In genomic region chr5:34502821-34503220, GRCm38 (mm10) we compare ENCODE assay signal across 21 mouse cellular contexts.
"Had no signal": no experiment of that assay in that cellular context is flagged by ENCODE, and none has a peak within 500 bp of the region (broad histone marks: within the 10 kb centered on the region; RNA-seq: fewer than 3 reads in every experiment).

No protein-coding gene starts in this region.

- H3K9ac ChIP-seq: liver, embryonic 14.5 days; lung, embryonic 15.5 days; midbrain, embryonic 12.5 days; midbrain, embryonic 15.5 days; neural tube, embryonic 12.5 days; neural tube, embryonic 15.5 days; stomach, embryonic 15.5 days had no signal

- H3K9me3 ChIP-seq: lung, embryonic 15.5 days; midbrain, embryonic 12.5 days; midbrain, embryonic 15.5 days; neural tube, embryonic 12.5 days; neural tube, embryonic 15.5 days; stomach, embryonic 15.5 days had no signal

- ATAC-seq: intestine, embryonic 16.5 days; midbrain, embryonic 15.5 days had no signal

- H3K4me1 ChIP-seq: lung, embryonic 15.5 days; midbrain, embryonic 12.5 days; midbrain, embryonic 15.5 days; neural tube, embryonic 12.5 days; neural tube, embryonic 15.5 days; stomach, embryonic 15.5 days had no signal

- H3K4me2 ChIP-seq: lung, embryonic 15.5 days; midbrain, embryonic 12.5 days; midbrain, embryonic 15.5 days; neural tube, embryonic 12.5 days; neural tube, embryonic 15.5 days; stomach, embryonic 15.5 days had no signal

- DNase-seq: kidney, adult 18-20 months; kidney, adult 9 months; kidney, postnatal 14 days; kidney, postnatal 4 days; lung, adult 18-20 months; lung, postnatal 10 days; lung, postnatal 36 days; right cerebral cortex, adult 18-20 months; right cerebral cortex, postnatal 14 days; right cerebral cortex, postnatal 4 days; thymus, adult 18-20 months; thymus, postnatal 36 days had no signal

- H3K36me3 ChIP-seq: lung, embryonic 15.5 days; midbrain, embryonic 12.5 days; midbrain, embryonic 15.5 days; neural tube, embryonic 12.5 days; neural tube, embryonic 15.5 days had no signal

- H3K4me3 ChIP-seq: left cerebral cortex, adult 2 months; lung, embryonic 15.5 days; midbrain, embryonic 12.5 days; midbrain, embryonic 15.5 days; neural tube, embryonic 12.5 days; neural tube, embryonic 15.5 days; stomach, embryonic 15.5 days had no signal

- H3K27me3 ChIP-seq: lung, embryonic 15.5 days; midbrain, embryonic 12.5 days; midbrain, embryonic 15.5 days; neural tube, embryonic 12.5 days; neural tube, embryonic 15.5 days; stomach, embryonic 15.5 days had no signal

- H3K27ac ChIP-seq: left cerebral cortex, adult 2 months; liver, embryonic 14.5 days; lung, embryonic 15.5 days; midbrain, embryonic 12.5 days; midbrain, embryonic 15.5 days; neural tube, embryonic 12.5 days; neural tube, embryonic 15.5 days; stomach, embryonic 15.5 days had no signal
